Mouse (Mus musculus) embryonic facial prominence, embryonic 14.5 days (tissue): ENCODE results near the gene Ubr2. TPM values are rescaled to one million over a fixed set of nuclear protein-coding genes. Genes with fewer than 3 reads are reported as not detected.

Experiments used
- ATAC-seq: fragments of 200-750 bp; cut with Nextera tagmentation; 2 replicates; pipeline ENCODE4 v1.8.0; 2017; ENCODE audit warnings: low read depth, moderate number of reproducible peaks, moderate TSS enrichment
- DNase-seq: peaks from one replicate; pipeline ENCODE4 v3.0.0-alpha.2; 2015; ENCODE audit warnings: low spot score
- H3K27ac ChIP-seq: fragments of 300-500 bp; sonication (generic); replicated peaks from 2 replicates; pipeline ENCODE4 v1.5.1; 2014; ENCODE audit warnings: low read depth, mild to moderate bottlenecking, low read length, moderate library complexity
- H3K27me3 ChIP-seq: fragments of 300-500 bp; sonication (generic); replicated peaks from 2 replicates; pipeline ENCODE4 v1.6.1; 2014; ENCODE audit warnings: low read length; ENCODE audit not compliant: control insufficient read depth, insufficient read depth
- H3K36me3 ChIP-seq: fragments of 300-500 bp; sonication (generic); 2 replicates; pipeline ENCODE4 v1.6.1; 2014; ENCODE audit warnings: low read length, mixed read lengths; ENCODE audit not compliant: control insufficient read depth, insufficient read depth
- H3K4me1 ChIP-seq: fragments of 300-500 bp; sonication (generic); 2 replicates; pipeline ENCODE4 v1.6.1; 2014; ENCODE audit warnings: antibody characterized with exemption, low read length; ENCODE audit not compliant: control insufficient read depth, insufficient read depth
- H3K4me2 ChIP-seq: fragments of 300-500 bp; sonication (generic); 2 replicates; pipeline ENCODE4 v1.6.1; 2014; ENCODE audit warnings: low read depth, mild to moderate bottlenecking, low read length, moderate library complexity, mixed read lengths
- H3K4me3 ChIP-seq: fragments of 300-500 bp; sonication (generic); 2 replicates; pipeline ENCODE4 v1.5.1; 2014; ENCODE audit warnings: low read depth, mild to moderate bottlenecking, low read length
- H3K9ac ChIP-seq: fragments of 300-500 bp; sonication (generic); 2 replicates; pipeline ENCODE4 v1.6.1; 2014; ENCODE audit warnings: low read depth, mild to moderate bottlenecking, low read length, moderate library complexity, mixed read lengths
- H3K9me3 ChIP-seq: fragments of 300-500 bp; sonication (generic); 2 replicates; pipeline ENCODE4 v1.6.1; 2016; ENCODE audit warnings: low read length; ENCODE audit not compliant: control insufficient read depth
- WGBS: fragments of 180-500 bp; shearing (Covaris S2); extraction: QIAGEN DNeasy Blood & Tissue Kit; methylation state at CpG from one replicate; pipeline ENCODE4 v1.1.7; 2014; 5-methylcytosine and 5-hydroxymethylcytosine counted together
- polyA plus RNA-seq: library from polyadenylated mRNA; unstranded; fragments of >200 nt; fragmentation: Nextera tagmentation; extraction: Ambion mirVana; gene quantifications from 2 replicates; pipeline ENCODE4 v1.2.1, GENCODE M21; 2014

Ubr2 gene
- polyA plus RNA-seq, 1 experiment from 2014 or later, result 21.9 TPM

GRCm38 (mm10) chr17:47038844-47039803, 28.8 kb upstream of the Ubr2 start:
- H3K36me3 ChIP-seq, result no peaks in the 10 kb centered on the region
- H3K27me3 ChIP-seq, result no peaks in the 10 kb centered on the region
- 17% methylated on average over 18 of the region's 18 CpGs for WGBS
- H3K27ac ChIP-seq, result peak overlapping the region; percentile 52
- DNase-seq, result peak; percentile 84
- peak overlapping the region; percentile 18 for H3K4me3 ChIP-seq
- H3K9ac ChIP-seq, result peak overlapping the region; percentile 38; the same call in 1 of the 2 replicates
- peak; percentile 77 for ATAC-seq
- H3K9me3 ChIP-seq, result no peaks in the 10 kb centered on the region
- H3K4me2 ChIP-seq, result peak overlapping the region; percentile 52
- no peaks in the 10 kb centered on the region for H3K4me1 ChIP-seq

GRCm38 (mm10) chr17:47034536-47034935, 24.2 kb upstream of the Ubr2 start:
- Histone ChIP-seq H3K9me3 (no peaks in the 10 kb centered on the region), H3K9ac (no peak overlapping the region), H3K36me3 (no peaks in the 10 kb centered on the region), H3K27ac (no peak overlapping the region), H3K4me2 (no peak overlapping the region), H3K4me1 (no peaks in the 10 kb centered on the region), H3K4me3 (no peak overlapping the region), H3K27me3 (no peaks in the 10 kb centered on the region)
- ATAC-seq (no peak), DNase-seq (no peak)

- ATAC-seq (no peak), DNase-seq (peak; percentile 71)
- Histone ChIP-seq H3K27me3 (no peaks in the 10 kb centered on the region), H3K4me3 (no peak overlapping the region), H3K4me2 (no peak overlapping the region), H3K36me3 (no peaks in the 10 kb centered on the region), H3K27ac (no peak overlapping the region), H3K4me1 (no peaks in the 10 kb centered on the region), H3K9me3 (no peaks in the 10 kb centered on the region), H3K9ac (no peak overlapping the region)
- WGBS, result under 1% methylated on average over 4 of the region's 4 CpGs
Measured at GRCm38 (mm10) chr17:47033643-47034042, 23.3 kb upstream of the Ubr2 start.

GRCm38 (mm10) chr17:47024805-47025204, 14.4 kb upstream of the Ubr2 start:
- DNase-seq (no peak), ATAC-seq (no peak)
- Histone ChIP-seq H3K36me3 (no peaks in the 10 kb centered on the region), H3K27me3 (no peaks in the 10 kb centered on the region), H3K9me3 (no peaks in the 10 kb centered on the region), H3K27ac (no peak overlapping the region), H3K4me2 (no peak overlapping the region), H3K9ac (no peak overlapping the region), H3K4me3 (no peak overlapping the region), H3K4me1 (no peaks in the 10 kb centered on the region)
- WGBS, result 84% methylated on average over 1 of the region's 1 CpGs

DNA sequence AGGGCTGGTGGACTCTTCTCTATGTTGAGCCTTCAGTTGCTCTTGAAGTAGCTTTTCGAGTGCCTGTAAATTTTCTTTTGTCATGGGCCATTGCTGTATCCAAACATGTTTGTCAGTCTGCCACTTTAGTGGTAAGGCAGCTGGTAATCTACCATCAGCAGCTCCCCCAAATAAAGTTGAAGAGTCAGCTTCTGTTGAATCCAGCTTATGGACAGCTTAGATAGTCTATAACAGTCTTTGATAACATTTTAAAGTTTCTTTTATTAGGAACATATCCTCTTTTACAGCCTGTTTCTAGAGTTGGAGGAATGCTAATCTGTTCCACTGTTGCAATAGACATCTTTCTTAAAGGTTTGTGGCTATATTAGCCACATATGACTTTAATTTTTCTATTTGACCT, 13.0 kb upstream of the Ubr2 start:
- WGBS, result 64% methylated on average over 1 of the region's 1 CpGs
- Histone ChIP-seq H3K27me3 (no peaks in the 10 kb centered on the region), H3K4me1 (no peaks in the 10 kb centered on the region), H3K9ac (no peak overlapping the region), H3K27ac (no peak overlapping the region), H3K4me3 (no peak overlapping the region), H3K4me2 (no peak overlapping the region), H3K9me3 (no peaks in the 10 kb centered on the region), H3K36me3 (no peaks in the 10 kb centered on the region)
- DNase-seq (no peak), ATAC-seq (no peak)

DNA sequence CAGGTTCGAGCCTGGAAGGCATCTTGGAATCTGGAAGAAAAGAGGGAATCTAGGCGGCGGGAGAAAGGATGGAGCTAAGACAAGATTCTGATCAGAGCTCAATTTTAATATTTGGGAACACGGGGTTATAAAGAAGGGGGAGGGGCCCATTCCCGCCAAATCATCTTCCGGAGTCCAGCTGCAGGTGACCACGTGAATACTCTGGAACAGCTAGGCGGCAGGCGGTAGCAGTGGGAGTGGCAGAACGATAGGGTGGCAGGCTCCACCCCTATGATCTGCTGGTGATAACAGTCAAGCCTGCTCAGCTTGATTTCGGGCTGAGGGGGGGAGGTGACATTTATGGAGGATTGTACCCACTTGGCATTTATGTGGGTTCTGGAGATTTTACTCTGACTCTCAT, 2.5 kb upstream of the Ubr2 start:
- Histone ChIP-seq H3K9me3 (no peaks in the 10 kb centered on the region), H3K27ac (no peak overlapping the region), H3K4me2 (no peak overlapping the region), H3K4me3 (no peak overlapping the region), H3K9ac (no peak overlapping the region), H3K27me3 (no peaks in the 10 kb centered on the region), H3K36me3 (no peaks in the 10 kb centered on the region), H3K4me1 (peaks cover 10% of the 10 kb centered on the region; the same call in 1 of the 2 replicates)
- 36% methylated on average over 11 of the region's 11 CpGs for WGBS
- DNase-seq, result no peak
- no peak for ATAC-seq

- ATAC-seq (no peak), DNase-seq (no peak)
- H3K9me3 ChIP-seq, result no peaks in the 10 kb centered on the region
- no peak overlapping the region for H3K27ac ChIP-seq
- no peak overlapping the region for H3K4me2 ChIP-seq
- H3K4me1 ChIP-seq, result peaks cover 10% of the 10 kb centered on the region; the same call in 1 of the 2 replicates
- WGBS, result 76% methylated on average over 1 of the region's 1 CpGs
- H3K27me3 ChIP-seq, result no peaks in the 10 kb centered on the region
- H3K9ac ChIP-seq, result no peak overlapping the region
- 0 out of 2 replicates have a peak, but pooled peaks cover 6% of the 10 kb centered on the region for H3K36me3 ChIP-seq
- H3K4me3 ChIP-seq, result no peak overlapping the region
Measured at GRCm38 (mm10) chr17:47011661-47012043, 1.3 kb upstream of the Ubr2 start.

- 12% methylated on average over 25 of the region's 25 CpGs for WGBS
- ATAC-seq, result peak; percentile 81
- peak; percentile 93 for DNase-seq
- H3K27ac ChIP-seq, result peak overlapping the region; percentile 93
- H3K36me3 ChIP-seq, result peaks cover 11% of the 10 kb centered on the region; the same call in 1 of the 2 replicates
- H3K9ac ChIP-seq, result 0 out of 2 replicates have a peak overlapping the region, but pooled peaks have one; percentile 96
- peaks cover 10% of the 10 kb centered on the region; the same call in 1 of the 2 replicates for H3K4me1 ChIP-seq
- no peaks in the 10 kb centered on the region for H3K9me3 ChIP-seq
- H3K4me3 ChIP-seq, result peak overlapping the region; percentile 99
- no peaks in the 10 kb centered on the region for H3K27me3 ChIP-seq
- H3K4me2 ChIP-seq, result peak overlapping the region; percentile 71
Measured at GRCm38 (mm10) chr17:47010722-47011660, 635 bp upstream of the Ubr2 start.
